Mouse (Mus musculus): ENCODE measurements around the gene Soat2.

Soat2 gene

GRCm38 (mm10) chr15:102150301-102151135 lies at the start of gene Soat2:
Gene Soat2, plus strand, starts transcription at chr15:102150526.
- DNase-seq: no peak

GRCm38 (mm10) chr15:102100996-102101671 lies 49.2 kb upstream of the Soat2 start:
- DNase-seq: no peak

GRCm38 (mm10) chr15:102101672-102102541 lies 48.4 kb upstream of the Soat2 start:
- no peak for DNase-seq

GRCm38 (mm10) chr15:102102548-102103121 lies 47.7 kb upstream of the Soat2 start:
- no peak for DNase-seq

- DNase-seq: no peak
Observed at GRCm38 (mm10) chr15:102103371-102103946, 46.9 kb upstream of the Soat2 start.

GRCm38 (mm10) chr15:102103947-102104555 lies 46.3 kb upstream of the Soat2 start:
- DNase-seq: no peak

- DNase-seq: no peak
Observed at GRCm38 (mm10) chr15:102105360-102105759, 45.0 kb upstream of the Soat2 start.

- no peak for DNase-seq
Observed at GRCm38 (mm10) chr15:102105764-102106730, 44.3 kb upstream of the Soat2 start.

- DNase-seq: no peak
Observed at GRCm38 (mm10) chr15:102106754-102107456, 43.4 kb upstream of the Soat2 start.

GRCm38 (mm10) chr15:102107689-102108573 lies 42.4 kb upstream of the Soat2 start:
- no peak for DNase-seq

- peak; percentile 70 for DNase-seq
Observed at GRCm38 (mm10) chr15:102108651-102109525, 41.4 kb upstream of the Soat2 start.

- no peak for DNase-seq
Observed at GRCm38 (mm10) chr15:102110271-102110670, 40.1 kb upstream of the Soat2 start.

- no peak for DNase-seq
Observed at GRCm38 (mm10) chr15:102110701-102111494, 39.4 kb upstream of the Soat2 start.

- DNase-seq: no peak
Observed at GRCm38 (mm10) chr15:102111495-102111829, 38.9 kb upstream of the Soat2 start.

GRCm38 (mm10) chr15:102112181-102112580 lies 38.1 kb upstream of the Soat2 start:
- DNase-seq: no peak

- no peak for DNase-seq
Observed at GRCm38 (mm10) chr15:102112827-102113226, 37.5 kb upstream of the Soat2 start.

- no peak for DNase-seq
Observed at GRCm38 (mm10) chr15:102113674-102114073, 36.7 kb upstream of the Soat2 start.

Data from right cerebral cortex, postnatal 25 days (tissue).